Mouse (Mus musculus): ENCODE measurements at regions not wholly inside any gene's neighbourhood (a gene's known extent, or its start where the extent isn't known, plus 50 kb on each side); places are given as distances from the start of the nearest gene placed in this dataset.

DNA sequence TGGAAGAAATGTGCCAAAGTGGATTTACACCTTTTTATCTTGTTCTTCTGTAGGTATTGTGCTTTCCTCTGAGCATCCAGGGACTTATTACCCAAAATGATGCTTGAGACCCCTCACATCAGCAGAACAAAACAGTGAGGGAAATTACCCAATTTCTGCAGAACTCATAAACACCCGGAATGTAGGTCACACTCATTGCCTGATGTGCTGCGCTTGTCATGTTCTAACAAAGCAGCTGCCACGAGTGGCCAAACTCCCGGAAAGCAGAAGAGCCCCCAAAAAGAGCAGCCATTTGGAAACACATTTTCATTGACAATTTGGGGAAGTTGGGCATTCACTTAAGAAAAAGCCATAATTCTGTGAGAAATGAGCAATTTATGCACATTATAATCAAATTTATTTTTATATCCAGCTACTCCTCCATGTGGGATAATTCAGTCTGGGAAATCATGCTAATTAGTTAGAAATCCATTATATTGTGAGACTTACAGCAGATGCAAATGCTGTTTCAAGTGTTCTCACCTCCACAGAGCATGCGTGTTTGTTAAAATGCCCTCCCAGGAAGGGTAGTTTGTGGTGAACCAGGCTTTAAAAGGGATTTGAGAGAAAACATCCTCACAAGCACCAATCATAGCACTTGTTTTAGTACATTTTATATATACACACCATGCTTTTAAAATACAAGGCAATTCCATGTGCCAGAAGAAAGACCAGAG is 931.9 kb upstream of the Klhl29 start:
- DNase-seq = peak; percentile 79

DNA sequence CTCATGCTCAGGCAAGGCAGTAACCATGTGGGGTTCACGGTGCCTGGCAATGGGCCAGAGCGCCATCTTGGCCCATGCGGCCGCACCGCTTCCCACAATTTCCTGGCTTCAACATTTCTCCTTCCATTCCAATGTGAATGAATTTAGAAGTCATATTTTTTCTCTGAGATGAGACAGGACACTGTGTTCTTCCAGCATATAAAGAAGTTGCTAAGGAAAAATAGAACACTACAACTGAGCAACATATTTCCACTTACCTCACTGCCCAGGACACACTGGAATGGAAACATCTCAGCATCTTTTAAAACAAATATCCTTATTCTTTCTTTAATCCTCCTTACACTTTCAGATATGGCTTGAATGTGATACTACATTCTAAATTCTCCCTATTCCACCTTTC is 912.1 kb upstream of the Klhl29 start:
- DNase-seq = no peak

- no peak for DNase-seq
Measured at GRCm38 (mm10) chr12:6263962-6264361, 888.5 kb upstream of the Klhl29 start.
